Mouse (Mus musculus) gastrocnemius, adult 8-10 months (tissue): ENCODE results near the gene Dnaic1. TPM values are rescaled to one million over a fixed set of nuclear protein-coding genes. Genes with fewer than 3 reads are reported as not detected.

Experiments used
- DNase-seq, 2 experiments: peaks; one replicate each; pipeline ENCODE4 v3.0.0; 2022; ENCODE audit warnings: low spot score in 2 of 2
- total RNA-seq, 4 experiments: library from RNA; stranded (reverse); gene quantifications; 2 replicates each; pipeline ENCODE4 v1.2.4; 2022

Dnaic1 gene
- total RNA-seq, result 1 to 10 TPM in 1 of 4 experiments, under 1 TPM in 2, not detected in 1; 0.88 to 1.1 (median 0.94) TPM

DNA sequence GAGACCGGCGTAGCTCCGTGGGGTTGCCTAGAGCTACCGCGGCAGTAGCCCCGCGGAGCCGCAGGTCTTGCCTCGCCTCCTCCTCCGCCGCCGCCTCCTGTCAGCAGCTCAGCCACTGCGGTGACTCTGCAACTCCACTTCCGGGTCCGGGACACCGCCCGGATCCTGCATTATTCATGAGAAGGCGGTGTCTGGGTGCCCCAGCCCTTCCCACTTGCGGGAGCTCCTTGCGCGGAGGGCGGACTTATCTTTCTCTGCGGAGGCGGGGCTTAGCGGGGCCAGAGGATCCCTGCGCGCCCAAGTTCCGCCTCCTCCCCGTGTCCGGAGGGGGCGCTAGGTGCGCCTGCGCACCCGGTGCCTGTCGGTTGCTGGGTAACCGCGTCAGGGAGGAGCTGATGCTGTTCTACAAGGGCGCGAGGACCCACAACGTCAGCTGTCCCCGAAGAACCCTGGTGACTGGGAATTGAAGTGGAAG is at the start of gene Dnaic1, which contains the start of gene Fam219a:
Gene Dnaic1, plus strand, starts transcription at position 365 of the 475 bp plus-strand sequence.
Gene Fam219a, minus strand, starts transcription at position 128 of the 475 bp plus-strand sequence.
- DNase-seq, result peak; percentile 97 to 99

DNA sequence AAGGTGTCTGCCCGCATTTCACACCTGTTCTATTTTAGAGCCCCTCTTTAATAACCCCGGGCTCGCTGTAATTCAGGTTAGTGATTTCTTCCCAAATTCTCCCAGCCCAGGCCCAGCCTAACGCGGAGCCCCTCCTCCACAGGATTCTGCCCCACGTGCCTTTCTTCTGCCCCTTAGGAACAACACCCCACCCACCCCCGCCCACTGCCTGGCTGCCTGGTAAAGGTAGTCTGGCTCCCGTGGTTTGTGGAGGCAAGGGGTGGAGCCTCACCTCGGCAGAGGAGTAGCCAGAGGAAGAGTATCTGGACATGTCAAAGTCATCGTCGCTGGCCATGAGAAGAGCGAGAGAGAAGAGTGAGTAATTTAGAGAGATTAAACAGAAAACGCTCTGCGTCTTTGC is 48.9 kb upstream of the Dnaic1 start:
- DNase-seq, result no peak

DNA sequence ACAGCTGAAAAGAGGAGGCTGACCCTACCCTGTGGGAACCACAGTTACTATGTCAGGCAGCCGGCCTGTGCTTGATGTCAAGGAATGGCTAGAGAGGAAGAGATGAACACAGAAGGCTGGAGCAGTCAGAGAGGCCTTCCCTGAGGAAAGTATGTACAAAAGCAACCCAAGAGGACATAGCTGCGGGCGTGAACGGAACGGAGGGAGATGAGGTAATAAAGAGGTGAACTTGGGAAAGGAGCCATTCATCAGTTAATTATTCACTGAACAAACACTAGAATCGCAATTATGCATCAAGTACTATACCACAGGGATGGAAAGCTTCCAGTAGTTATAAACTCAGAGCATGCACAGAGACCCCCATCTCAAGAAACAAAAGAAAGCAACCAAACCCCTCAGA is 47.4 kb upstream of the Dnaic1 start:
- DNase-seq, result no peak

DNA sequence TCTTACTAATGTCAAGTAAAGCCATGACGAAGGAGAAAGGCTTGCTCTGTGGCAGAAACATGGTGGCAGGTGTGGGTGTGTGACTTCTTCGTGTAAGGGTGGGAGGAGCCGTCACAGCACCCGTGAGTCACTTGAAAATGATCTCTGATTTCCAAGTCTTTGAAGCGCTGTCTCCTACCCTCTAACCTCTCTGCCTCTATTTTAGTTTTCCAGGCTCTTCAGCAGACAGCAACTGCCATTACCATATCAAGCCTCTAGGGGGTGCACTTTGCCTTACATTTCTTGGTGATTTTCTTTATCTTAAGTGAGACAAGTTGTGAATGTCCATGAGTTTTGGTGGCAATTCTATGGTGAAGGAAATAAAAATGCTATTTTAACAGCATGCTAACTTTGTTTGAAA is 46.8 kb upstream of the Dnaic1 start:
- DNase-seq, result no peak

DNA sequence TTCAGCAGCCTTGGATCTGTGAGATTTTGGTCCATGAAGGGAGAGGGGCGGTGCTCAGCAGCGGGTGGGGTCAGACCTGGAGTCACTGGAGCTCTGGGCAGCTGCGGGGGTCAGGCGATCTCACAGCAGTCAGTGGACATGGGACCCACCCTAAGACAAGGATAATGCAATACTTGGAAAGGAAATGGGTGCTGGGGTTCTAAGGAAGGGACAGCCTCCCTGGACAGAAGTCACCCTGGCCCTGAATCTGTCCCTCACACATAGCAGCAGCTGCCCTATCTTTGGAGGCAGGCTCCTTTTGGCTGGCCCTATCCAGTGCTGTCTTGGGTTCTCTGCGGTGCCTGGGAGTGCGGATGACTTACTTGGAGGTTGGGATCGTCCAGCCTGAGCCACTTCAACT is 45.7 kb upstream of the Dnaic1 start:
- DNase-seq, result no peak

DNA sequence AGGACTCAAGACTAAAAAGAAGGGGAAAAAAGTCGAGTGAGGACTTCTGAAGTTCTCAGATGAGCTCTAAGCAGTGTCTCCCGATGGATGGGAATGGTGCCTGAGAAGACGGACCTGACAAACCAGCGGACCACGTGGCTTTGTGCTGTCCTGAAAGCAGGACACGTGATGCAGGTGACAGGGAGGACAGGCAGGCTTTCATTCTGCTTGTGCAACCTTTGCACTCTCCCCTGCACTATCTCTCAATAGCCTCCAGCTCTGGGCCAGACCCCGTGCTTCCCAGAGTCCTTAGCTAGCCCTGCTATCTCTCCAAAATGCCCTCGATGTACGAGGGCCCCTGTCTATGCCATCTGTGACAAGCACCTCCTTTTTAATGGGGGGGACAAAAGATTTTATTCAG is 44.7 kb upstream of the Dnaic1 start:
- no peak for DNase-seq

DNA sequence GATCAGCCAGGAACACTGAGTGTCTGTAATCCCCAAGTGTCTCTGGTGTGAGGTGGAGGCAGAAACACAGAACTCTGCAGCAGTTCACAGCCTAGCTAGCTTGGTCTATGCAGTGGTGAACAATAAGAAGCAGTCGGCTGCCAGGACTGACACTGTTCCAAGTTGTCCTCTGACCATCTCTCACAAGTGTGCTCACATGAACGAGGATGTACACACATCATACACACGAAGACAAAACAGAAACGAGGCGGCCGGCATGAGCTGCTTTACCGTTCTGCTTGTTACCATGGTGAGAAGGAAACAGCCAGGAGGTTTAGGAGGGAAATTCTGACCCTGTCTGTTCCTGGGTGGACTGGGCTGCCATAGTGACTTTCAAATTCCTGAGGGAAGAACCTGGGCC is 43.0 kb upstream of the Dnaic1 start:
- no peak for DNase-seq

DNA sequence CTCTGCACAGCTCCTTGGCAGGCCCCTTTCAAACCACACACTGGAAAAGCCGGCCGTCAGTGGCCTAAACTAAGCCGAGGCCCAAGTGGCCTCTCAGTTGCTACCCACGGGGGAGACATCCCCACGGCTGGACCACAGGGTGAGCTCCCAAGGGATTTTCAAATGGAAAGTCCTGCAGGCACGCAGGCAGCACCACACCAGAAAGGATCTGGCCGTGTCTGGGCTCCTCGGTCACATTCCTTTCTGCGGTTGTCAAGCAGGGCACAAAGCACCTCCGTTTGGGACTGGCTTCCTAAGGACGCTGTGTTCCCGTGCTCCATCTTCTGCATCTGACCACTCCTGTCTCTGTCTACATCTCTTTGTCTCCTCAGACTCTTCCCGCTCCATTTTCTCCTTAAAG is 42.5 kb upstream of the Dnaic1 start:
- DNase-seq, result no peak

DNA sequence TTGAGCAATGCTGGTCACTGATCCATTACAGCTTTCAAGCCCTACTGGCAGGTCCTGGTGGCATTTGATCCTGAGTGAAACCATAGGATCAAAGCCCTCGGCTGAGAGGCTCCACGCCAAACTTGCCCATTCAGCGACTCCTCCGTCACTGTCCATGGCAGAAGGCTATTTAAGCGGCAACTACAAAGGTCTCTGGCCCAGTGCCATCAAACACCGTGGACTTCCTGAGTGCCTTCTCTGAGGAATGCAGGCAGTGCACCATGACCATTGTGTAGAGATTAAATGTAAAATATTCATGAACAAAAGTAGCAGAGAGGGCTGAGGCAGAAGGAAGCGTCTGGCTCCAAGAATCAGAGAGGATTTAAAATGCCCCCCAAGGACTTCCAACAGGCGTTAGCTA is 41.6 kb upstream of the Dnaic1 start:
- peak; percentile 58 to 75 for DNase-seq

DNA sequence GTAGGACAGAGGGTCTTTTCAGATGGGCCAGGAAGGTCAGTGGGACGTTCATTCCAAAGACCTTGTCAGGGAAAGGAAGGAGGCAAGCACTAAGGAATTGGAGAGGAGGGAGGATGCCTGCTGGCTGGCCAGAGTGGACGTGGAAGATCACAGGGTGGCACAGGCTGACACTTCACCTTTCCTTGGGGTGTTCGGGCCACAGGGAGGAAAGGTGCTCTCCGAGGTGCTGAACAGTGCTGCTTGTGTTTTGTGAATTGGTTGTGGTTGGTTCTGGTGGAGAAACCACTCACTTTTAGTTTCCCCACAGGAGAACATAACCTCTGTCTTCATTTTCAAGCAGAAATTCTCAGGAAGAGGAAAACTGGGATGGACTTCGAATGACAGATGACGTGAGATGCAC is 37.2 kb upstream of the Dnaic1 start:
- DNase-seq, result no peak

DNA sequence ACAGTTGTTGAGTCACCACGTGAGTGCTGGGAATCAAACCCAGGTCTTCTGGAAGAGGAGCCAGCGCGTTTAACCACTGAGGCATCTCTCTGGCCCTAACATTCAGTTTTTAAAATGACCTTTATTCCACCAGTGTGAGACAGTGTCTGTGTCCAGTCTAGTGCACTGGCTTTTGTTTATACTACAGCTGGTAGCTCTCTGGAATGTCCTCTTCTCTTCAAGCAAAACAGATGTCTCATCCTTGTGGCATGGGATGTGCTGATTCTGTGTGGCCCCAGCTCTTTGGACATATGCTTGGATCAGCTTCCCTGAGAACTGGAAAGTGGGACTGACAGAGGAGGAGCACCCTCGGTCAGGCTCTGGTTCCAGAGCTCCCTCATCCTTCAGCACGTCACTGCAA is 34.7 kb upstream of the Dnaic1 start:
- no peak for DNase-seq

DNA sequence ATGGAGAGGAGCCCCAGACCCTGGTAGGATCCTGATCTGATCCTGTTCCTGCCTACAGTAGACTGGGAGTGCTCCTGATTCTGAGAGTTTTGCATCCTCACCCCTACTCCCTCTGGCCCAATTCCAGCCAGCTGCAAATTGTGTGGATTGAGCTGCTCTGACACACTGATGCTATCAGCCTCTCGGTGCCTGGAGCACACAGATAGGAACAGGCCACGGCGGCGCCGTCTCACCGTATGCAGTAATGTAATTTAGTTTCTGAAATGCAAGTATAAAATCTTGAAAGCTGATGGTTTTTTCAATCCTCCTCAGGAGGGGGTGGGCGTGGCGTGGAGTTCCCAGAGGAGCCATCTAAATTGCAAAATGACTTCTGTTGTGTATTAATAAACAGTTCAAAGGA is 27.4 kb upstream of the Dnaic1 start:
- no peak for DNase-seq

DNA sequence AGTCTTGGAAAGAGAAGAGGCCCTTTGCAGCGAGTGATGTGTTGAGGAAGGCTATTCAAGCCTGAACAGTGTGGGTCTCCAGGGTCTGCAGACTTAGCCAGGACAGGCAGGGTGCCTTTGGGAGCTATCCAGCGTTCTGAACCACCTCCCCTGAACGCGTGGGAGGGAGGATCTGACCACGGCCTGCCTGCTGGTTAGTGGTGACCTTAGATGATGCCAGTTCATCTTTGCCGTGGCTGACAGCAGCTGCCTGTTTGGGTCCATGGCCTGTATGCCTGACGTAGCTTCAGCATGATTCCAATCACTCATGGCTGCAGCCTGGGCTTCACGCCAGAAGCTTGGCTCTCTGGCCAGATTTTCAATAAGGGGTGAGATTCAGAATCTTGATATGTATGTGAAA is 23.6 kb upstream of the Dnaic1 start:
- no peak for DNase-seq

DNA sequence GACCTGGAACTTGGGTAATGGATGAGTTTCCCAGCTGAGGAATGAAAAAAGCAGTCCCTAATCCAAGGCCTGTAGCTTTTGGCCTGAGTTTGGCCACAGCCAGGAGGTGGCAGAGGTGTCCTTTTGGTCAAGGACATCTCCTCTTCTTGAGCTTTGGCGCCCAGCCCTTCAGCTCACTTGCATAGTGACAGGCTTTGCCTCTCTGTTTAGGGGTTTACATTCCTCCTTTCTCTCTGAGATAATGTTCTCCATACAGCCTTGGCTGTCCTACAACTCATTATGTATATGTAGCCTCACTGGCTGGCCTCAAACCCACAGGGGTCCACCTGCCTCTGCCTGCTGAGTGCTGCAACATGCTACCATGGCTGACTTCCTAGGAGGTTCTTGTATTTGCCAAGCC is 22.5 kb upstream of the Dnaic1 start:
- DNase-seq, result no peak

DNA sequence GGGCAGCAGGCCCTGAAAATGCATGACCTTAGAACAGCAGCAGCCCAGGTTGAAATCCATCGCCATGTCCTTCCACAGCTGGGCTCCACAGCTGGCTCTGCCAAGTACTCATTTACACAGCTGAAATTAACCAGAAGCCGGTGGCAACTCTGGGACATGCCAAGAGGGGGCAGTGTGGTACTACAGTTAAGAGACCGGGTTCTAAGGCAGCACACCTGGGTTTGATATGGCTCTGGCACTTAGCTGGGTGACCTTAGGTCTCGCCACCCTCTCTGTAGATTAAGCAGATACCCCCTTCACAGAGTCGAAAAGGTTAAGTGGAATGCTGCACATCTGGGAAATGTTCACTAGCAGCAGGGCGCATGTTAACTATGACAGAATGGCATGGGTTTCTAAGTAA is 17.0 kb upstream of the Dnaic1 start:
- DNase-seq, result peak; percentile 76 to 80

DNA sequence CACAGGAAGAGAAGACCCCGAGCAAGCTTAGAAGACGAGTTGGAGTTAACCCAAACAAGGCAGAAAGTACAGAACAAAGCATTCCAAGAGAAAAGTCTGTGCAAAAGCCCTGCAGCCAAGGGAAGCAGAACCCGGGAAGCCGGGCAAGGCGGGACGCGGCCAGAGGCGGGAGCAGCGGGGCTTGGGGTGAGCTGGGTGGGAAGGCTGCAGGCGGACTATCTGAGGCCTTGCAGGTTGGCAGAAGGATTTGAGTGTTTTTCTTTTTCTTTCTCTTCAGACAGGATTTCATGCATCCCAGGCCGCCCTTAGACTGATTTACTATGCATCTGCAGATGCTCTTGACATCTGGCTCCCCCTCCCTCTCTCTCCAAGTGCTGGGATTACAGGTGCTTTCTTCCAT is 16.5 kb upstream of the Dnaic1 start:
- DNase-seq, result no peak

DNA sequence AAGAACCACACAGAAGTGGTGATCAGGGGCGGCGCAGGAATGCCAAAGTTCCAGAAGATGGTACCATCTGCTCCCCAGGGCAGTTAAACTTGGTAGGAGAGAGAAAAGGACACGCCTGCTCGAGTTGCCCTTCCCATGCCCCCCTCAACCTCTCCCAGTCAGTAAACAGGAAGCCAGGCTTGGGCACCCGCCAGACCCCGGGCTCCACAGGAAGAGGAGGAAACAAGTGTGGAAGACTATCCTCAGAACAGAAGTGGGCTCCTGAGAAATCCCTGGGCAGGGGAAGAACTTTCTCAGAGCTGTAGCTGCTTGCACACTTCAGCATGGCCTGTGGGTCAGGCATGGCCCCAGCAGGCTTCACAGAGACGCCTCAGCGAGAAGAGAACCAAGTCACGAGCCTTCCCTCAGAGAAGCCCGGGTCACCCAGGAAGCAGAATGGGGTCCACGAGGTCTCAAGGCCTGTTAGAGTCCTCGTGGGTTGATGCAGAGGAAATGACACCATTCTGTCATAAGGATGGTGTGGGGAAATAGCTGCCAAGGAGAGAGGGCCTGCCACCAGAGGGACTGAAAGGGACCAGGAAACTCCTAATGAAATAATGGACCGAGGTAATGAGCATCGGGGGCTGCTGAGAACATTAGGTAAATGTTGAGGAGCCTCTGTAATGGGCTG is 14.4 kb upstream of the Dnaic1 start:
- DNase-seq, result peak; percentile 49 to 54

DNA sequence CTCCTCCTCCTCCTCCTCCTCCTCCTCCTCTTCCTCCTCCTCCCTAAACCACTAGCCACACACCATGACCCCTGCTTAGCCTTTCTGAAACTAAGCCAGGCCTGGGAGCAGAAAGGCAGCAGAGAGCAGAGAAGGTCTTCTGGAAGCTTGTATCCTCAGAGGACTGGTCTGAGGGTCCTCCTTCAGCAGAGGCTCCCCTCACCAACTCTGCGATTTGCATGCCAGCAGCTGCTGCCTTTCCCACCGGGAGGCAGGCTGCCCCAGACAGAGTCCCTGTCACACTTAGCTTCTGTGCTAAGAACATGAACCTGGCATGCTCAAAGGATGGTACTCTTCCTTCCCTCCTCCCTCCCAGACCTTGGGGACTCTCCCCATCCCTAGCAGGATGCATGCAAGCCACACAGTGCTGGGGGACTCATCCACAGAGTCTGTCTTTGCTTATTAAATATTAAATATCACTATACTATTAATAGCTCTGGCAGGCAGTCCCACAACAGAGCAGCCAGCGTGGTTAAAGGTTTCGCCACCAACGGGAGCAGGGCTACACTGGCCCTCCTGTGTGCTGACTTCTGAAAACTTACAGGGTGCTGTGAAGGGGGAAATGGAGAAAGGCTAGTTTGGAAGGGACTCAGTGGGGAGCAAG is 13.1 kb upstream of the Dnaic1 start:
- DNase-seq, result peak in 1 of 2 experiments; percentile 43

DNA sequence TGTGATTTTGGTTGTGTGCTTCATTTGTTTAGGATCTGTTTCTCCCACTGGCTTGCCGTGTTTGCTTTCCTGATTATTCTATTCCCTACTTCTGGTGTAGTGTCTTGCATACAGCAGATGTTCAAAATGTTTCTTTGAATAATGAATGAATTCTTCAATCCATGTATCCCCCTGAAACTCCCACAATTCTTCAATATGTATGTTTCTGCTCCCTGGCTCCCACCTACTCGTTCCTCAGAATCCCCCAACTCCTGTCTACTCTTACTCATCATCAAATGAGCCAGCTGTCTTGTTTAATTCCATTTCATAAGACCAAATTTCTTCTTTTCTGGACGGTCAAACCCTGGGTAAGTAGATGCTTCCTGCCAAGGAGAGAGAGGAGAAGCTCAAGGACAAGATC is 12.5 kb upstream of the Dnaic1 start:
- no peak for DNase-seq

DNA sequence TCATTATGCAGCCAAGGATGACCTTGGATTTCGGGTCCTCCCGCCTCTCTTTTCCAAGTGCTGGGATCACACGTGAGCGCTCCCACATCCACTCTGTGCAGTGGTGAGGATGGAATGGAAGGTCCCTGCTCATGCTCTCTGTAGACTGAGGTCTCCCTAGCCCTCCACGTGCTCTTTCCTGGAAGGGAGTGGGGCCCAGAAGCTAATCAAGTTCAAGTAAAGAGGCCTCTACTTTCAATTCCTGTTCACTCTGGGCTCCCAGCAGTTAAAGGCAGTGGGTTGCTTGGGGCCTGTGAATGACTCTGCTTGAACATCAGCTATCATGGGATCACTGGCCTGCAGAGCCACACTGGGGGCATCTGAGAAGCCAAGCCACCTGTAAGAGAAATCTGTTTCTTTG is 6.3 kb upstream of the Dnaic1 start:
- DNase-seq, result no peak

DNA sequence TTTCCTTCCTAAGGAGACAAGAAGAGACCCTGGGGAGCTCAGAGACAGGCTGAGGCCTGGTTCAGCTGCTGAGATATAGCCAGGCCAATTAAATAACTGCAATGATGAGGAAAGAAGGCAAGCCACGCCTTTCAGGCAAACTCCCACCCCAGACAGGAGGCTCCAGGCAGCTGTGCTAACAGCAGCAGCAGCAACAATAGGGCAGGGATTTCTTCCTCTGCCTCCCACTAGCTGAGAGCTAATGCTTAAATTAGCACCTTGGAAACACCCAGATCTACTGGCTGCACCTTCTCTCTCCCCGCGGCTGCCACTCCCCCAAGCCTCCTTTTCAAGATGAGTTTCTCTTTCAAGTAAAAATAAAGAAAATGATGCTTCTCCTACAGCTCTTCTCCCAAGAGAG is 3.5 kb upstream of the Dnaic1 start:
- no peak for DNase-seq

DNA sequence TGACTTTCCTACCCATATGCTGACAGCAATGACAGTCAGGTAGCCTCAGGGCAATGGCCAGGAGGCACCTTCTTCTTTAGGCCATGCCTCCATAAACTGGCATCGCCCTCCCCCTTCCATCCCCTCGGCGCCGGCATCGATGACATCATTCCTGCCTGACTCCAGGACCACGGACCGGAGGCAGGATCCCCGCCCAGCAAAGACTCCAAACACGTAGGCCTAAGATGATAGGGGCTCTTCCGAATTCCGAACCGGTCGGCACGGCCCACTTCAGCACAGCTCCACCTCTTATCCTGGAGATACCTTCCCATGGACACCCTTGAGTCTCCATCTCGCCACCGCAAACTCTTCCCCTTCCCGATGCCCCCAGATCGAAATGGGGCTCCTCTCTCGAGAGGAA is 1.3 kb upstream of the Dnaic1 start:
- DNase-seq, result no peak
